9 mouse cellular contexts compared by ENCODE assay signal in the genomic region with DNA sequence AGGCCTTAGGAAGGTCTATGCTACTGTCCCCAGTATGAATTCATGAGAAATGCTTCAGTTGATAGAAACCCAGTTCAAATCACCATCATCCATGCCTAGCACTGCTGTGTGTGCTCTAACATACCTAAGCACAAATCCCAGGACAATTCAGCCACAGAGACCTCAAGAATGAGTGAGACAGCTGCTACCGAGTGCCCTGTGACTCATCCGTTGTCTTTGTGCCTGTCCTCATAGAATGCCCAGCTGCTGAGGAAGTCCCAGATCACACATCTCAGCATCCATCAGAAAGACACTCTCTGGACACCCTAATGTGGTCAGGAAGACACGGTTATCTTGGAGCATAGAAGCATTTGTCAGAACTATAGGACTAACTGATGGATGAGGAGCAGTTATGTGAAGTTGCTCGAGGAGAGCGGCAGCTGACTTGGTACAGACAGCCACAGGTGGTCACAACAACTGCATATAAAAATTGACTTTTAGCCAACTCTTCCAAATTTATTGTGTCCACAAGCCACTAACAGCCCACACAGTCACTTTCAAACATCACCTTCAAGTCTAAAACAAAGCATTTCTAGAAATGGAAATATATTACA.
"Had no signal": no experiment of that assay in that cellular context is flagged by ENCODE, and none has a peak within 500 bp of the region (broad histone marks: within the 10 kb centered on the region; RNA-seq: fewer than 3 reads in every experiment).

No protein-coding gene starts in this region.

- H3K36me3 ChIP-seq: midbrain, embryonic 10.5 days; midbrain, embryonic 15.5 days had no signal

- H3K27ac ChIP-seq: left cerebral cortex, adult 2 months; liver, embryonic 14.5 days; midbrain, embryonic 10.5 days; midbrain, embryonic 15.5 days had no signal

- DNase-seq: kidney, adult 18-20 months; kidney, postnatal 10 days; lung, adult 18-20 months; thymus, adult 18-20 months; thymus, postnatal 25 days had no signal

- H3K4me1 ChIP-seq: midbrain, embryonic 15.5 days had no signal

- H3K4me3 ChIP-seq: left cerebral cortex, adult 2 months; midbrain, embryonic 10.5 days; midbrain, embryonic 15.5 days had no signal

- H3K27me3 ChIP-seq: midbrain, embryonic 15.5 days had no signal

- H3K4me2 ChIP-seq: midbrain, embryonic 15.5 days had no signal

- ATAC-seq: midbrain, embryonic 15.5 days had no signal

- H3K9me3 ChIP-seq: midbrain, embryonic 10.5 days; midbrain, embryonic 15.5 days had no signal

- H3K9ac ChIP-seq: liver, embryonic 14.5 days; midbrain, embryonic 15.5 days had no signal
